Mouse (Mus musculus) hindbrain, embryonic 10.5 days (tissue): ENCODE measurements around the gene Phf2. TPM values are rescaled to one million over a fixed set of nuclear protein-coding genes. Genes with fewer than 3 reads are reported as not detected.

ENCODE experiments used
- DNase-seq: peaks from one replicate; pipeline ENCODE4 v3.0.0-alpha.2; 2017; ENCODE audit warnings: low spot score
- H3K27ac ChIP-seq: fragments of 300-500 bp; sonication (generic); 2 replicates; pipeline ENCODE4 v1.5.1; 2016; ENCODE audit warnings: mild to moderate bottlenecking, moderate library complexity
- H3K27me3 ChIP-seq: fragments of 300-500 bp; sonication (generic); 2 replicates; pipeline ENCODE4 v1.6.1; 2016; ENCODE audit warnings: mild to moderate bottlenecking; ENCODE audit not compliant: poor library complexity, insufficient read depth, severe bottlenecking
- H3K36me3 ChIP-seq: fragments of 300-500 bp; sonication (generic); 2 replicates; pipeline ENCODE4 v1.6.1; 2016; ENCODE audit warnings: mild to moderate bottlenecking, moderate library complexity
- H3K4me1 ChIP-seq: fragments of 300-500 bp; sonication (generic); replicated peaks from 2 replicates; pipeline ENCODE4 v1.6.1; 2016; ENCODE audit warnings: mild to moderate bottlenecking
- H3K4me3 ChIP-seq: fragments of 300-500 bp; sonication (generic); 2 replicates; pipeline ENCODE4 v1.5.1; 2016; ENCODE audit warnings: mild to moderate bottlenecking, moderate library complexity
- H3K9me3 ChIP-seq: fragments of 300-500 bp; sonication (generic); 2 replicates; pipeline ENCODE4 v1.6.1; 2016; ENCODE audit warnings: mild to moderate bottlenecking, moderate library complexity
- WGBS: fragments of 180-500 bp; shearing (Covaris S2); methylation state at CpG from one replicate; pipeline ENCODE4 v1.1.7; 2016; 5-methylcytosine and 5-hydroxymethylcytosine counted together
- polyA plus RNA-seq: library from polyadenylated mRNA; unstranded; fragments of >200 nt; fragmentation: Nextera tagmentation; extraction: Ambion mirVana; gene quantifications from 2 replicates; pipeline ENCODE4 v1.2.1, GENCODE M21; 2016

Gene Phf2
- 6.9 and 8.7 TPM in 2 replicates for polyA plus RNA-seq

- Histone ChIP-seq H3K27ac (peak within 1 kb of the TSS; percentile 99), H3K4me3 (peak within 1 kb of the TSS; percentile 97), H3K9me3 (no peaks in the 10 kb centered on the region), H3K36me3 (peaks cover 18% of the 10 kb centered on the region), H3K27me3 (no peaks in the 10 kb centered on the region), H3K4me1 (peaks cover 53% of the 10 kb centered on the region)
- peak; percentile 68 for DNase-seq
- WGBS: 11% methylated on average over 117 of the region's 117 CpGs
These were observed at the start of gene Phf2 for GRCm38 (mm10) chr13:48870771-48871731. Phf2 (minus strand) TSS chr13:48871119.

GRCm38 (mm10) chr13:48919756-48920415 is 49.0 kb upstream of the Phf2 start:
- H3K9me3 ChIP-seq: no peaks in the 10 kb centered on the region
- H3K27ac ChIP-seq: no peak overlapping the region
- no peak for DNase-seq
- WGBS: 94% methylated on average over 7 of the region's 7 CpGs
- no peaks in the 10 kb centered on the region for H3K27me3 ChIP-seq
- no peaks in the 10 kb centered on the region for H3K4me1 ChIP-seq
- H3K4me3 ChIP-seq: no peak overlapping the region
- H3K36me3 ChIP-seq: peaks cover 82% of the 10 kb centered on the region

GRCm38 (mm10) chr13:48917113-48917599 is 46.2 kb upstream of the Phf2 start:
- DNase-seq: no peak
- Histone ChIP-seq H3K27me3 (no peaks in the 10 kb centered on the region), H3K4me3 (no peak overlapping the region), H3K4me1 (no peaks in the 10 kb centered on the region), H3K9me3 (no peaks in the 10 kb centered on the region), H3K27ac (no peak overlapping the region), H3K36me3 (peaks cover 91% of the 10 kb centered on the region)
- WGBS: 97% methylated on average over 3 of the region's 3 CpGs

- 97% methylated on average over 1 of the region's 1 CpGs for WGBS
- H3K36me3 ChIP-seq: peaks cover 91% of the 10 kb centered on the region
- H3K27me3 ChIP-seq: no peaks in the 10 kb centered on the region
- H3K4me1 ChIP-seq: no peaks in the 10 kb centered on the region
- no peak for DNase-seq
- H3K4me3 ChIP-seq: no peak overlapping the region
- H3K27ac ChIP-seq: no peak overlapping the region
- no peaks in the 10 kb centered on the region for H3K9me3 ChIP-seq
These were observed 42.8 kb upstream of the Phf2 start for GRCm38 (mm10) chr13:48913680-48914079.

GRCm38 (mm10) chr13:48913141-48913540 is 42.2 kb upstream of the Phf2 start:
- H3K36me3 ChIP-seq: peaks cover 96% of the 10 kb centered on the region
- DNase-seq: no peak
- 90% methylated on average over 3 of the region's 3 CpGs for WGBS
- H3K27me3 ChIP-seq: no peaks in the 10 kb centered on the region
- H3K27ac ChIP-seq: no peak overlapping the region
- no peak overlapping the region for H3K4me3 ChIP-seq
- H3K4me1 ChIP-seq: no peaks in the 10 kb centered on the region
- H3K9me3 ChIP-seq: no peaks in the 10 kb centered on the region

GRCm38 (mm10) chr13:48911426-48911825 is 40.5 kb upstream of the Phf2 start:
- H3K9me3 ChIP-seq: no peaks in the 10 kb centered on the region
- no peak for DNase-seq
- no peaks in the 10 kb centered on the region for H3K4me1 ChIP-seq
- WGBS: 92% methylated on average over 7 of the region's 7 CpGs
- no peak overlapping the region for H3K4me3 ChIP-seq
- peaks cover 94% of the 10 kb centered on the region for H3K36me3 ChIP-seq
- H3K27ac ChIP-seq: no peak overlapping the region
- no peaks in the 10 kb centered on the region for H3K27me3 ChIP-seq

GRCm38 (mm10) chr13:48905458-48905857 is 34.5 kb upstream of the Phf2 start:
- 95% methylated on average over 2 of the region's 2 CpGs for WGBS
- Histone ChIP-seq H3K36me3 (peaks cover 90% of the 10 kb centered on the region), H3K9me3 (no peaks in the 10 kb centered on the region), H3K27ac (no peak overlapping the region), H3K4me3 (no peak overlapping the region), H3K27me3 (no peaks in the 10 kb centered on the region), H3K4me1 (no peaks in the 10 kb centered on the region)
- DNase-seq: no peak

GRCm38 (mm10) chr13:48895376-48895775 is 24.5 kb upstream of the Phf2 start:
- H3K36me3 ChIP-seq: peaks cover 94% of the 10 kb centered on the region
- H3K27ac ChIP-seq: no peak overlapping the region

GRCm38 (mm10) chr13:48890260-48890960 is 19.5 kb upstream of the Phf2 start:
- no peak for DNase-seq
- no peaks in the 10 kb centered on the region for H3K9me3 ChIP-seq
- no peak overlapping the region for H3K4me3 ChIP-seq
- no peaks in the 10 kb centered on the region for H3K4me1 ChIP-seq
- WGBS: 91% methylated on average over 4 of the region's 4 CpGs
- H3K27ac ChIP-seq: no peak overlapping the region
- H3K36me3 ChIP-seq: peaks cover 96% of the 10 kb centered on the region
- no peaks in the 10 kb centered on the region for H3K27me3 ChIP-seq

More at GRCm38 (mm10) chr13:48895376-48895775, 24.5 kb upstream of the Phf2 start:
- no peaks in the 10 kb centered on the region for H3K4me1 ChIP-seq
- no peak for DNase-seq
- 88% methylated on average over 5 of the region's 5 CpGs for WGBS
- no peak overlapping the region for H3K4me3 ChIP-seq
- H3K9me3 ChIP-seq: no peaks in the 10 kb centered on the region
- no peaks in the 10 kb centered on the region for H3K27me3 ChIP-seq

GRCm38 (mm10) chr13:48878534-48878933 is 7.6 kb upstream of the Phf2 start:
- Histone ChIP-seq H3K36me3 (peaks cover 53% of the 10 kb centered on the region), H3K4me3 (peak overlapping the region; percentile 55), H3K27me3 (no peaks in the 10 kb centered on the region), H3K27ac (peak overlapping the region; percentile 95), H3K4me1 (peaks cover 9% of the 10 kb centered on the region), H3K9me3 (no peaks in the 10 kb centered on the region)
- peak; percentile 98 for DNase-seq
- WGBS: under 1% methylated on average over 36 of the region's 36 CpGs

GRCm38 (mm10) chr13:48877805-48878204 is 6.9 kb upstream of the Phf2 start:
- Histone ChIP-seq H3K27me3 (no peaks in the 10 kb centered on the region), H3K4me3 (peak overlapping the region; percentile 55), H3K27ac (peak overlapping the region; percentile 95), H3K4me1 (peaks cover 9% of the 10 kb centered on the region), H3K36me3 (peaks cover 53% of the 10 kb centered on the region), H3K9me3 (no peaks in the 10 kb centered on the region)
- no peak for DNase-seq

- Histone ChIP-seq H3K4me1 (peaks cover 38% of the 10 kb centered on the region), H3K27ac (no peak overlapping the region), H3K36me3 (peaks cover 29% of the 10 kb centered on the region), H3K4me3 (no peak overlapping the region), H3K9me3 (no peaks in the 10 kb centered on the region), H3K27me3 (no peaks in the 10 kb centered on the region)
- 76% methylated on average over 5 of the region's 5 CpGs for WGBS
- DNase-seq: no peak
These were observed 1.8 kb upstream of the Phf2 start for GRCm38 (mm10) chr13:48872726-48873125.
